Mouse (Mus musculus) intestine, embryonic 14.5 days (tissue): Measurements from ENCODE around the gene Palld. TPM values are rescaled to one million over a fixed set of nuclear protein-coding genes. Genes with fewer than 3 reads are reported as not detected.

Experiments used
- ATAC-seq: fragments of 200-750 bp; cut with Nextera tagmentation; replicated peaks from 2 replicates; pipeline ENCODE4 v1.8.0; 2017; ENCODE audit warnings: low read depth, moderate number of reproducible peaks, moderate TSS enrichment, moderate library complexity; ENCODE audit not compliant: low FRiP score, low TSS enrichment
- DNase-seq: peaks from one replicate; pipeline ENCODE4 v3.0.0-alpha.2; 2018; ENCODE audit warnings: low spot score
- H3K27ac ChIP-seq: fragments of 300-500 bp; sonication (generic); 2 replicates; pipeline ENCODE4 v1.5.1; 2014; ENCODE audit warnings: low read depth, mild to moderate bottlenecking, control low read depth
- H3K27me3 ChIP-seq: fragments of 300-500 bp; sonication (generic); replicated peaks from 2 replicates; pipeline ENCODE4 v1.6.1; 2014; ENCODE audit warnings: low read length, control low read depth; ENCODE audit not compliant: control insufficient read depth, insufficient read depth
- H3K36me3 ChIP-seq: fragments of 300-500 bp; sonication (generic); 2 replicates; pipeline ENCODE4 v1.6.1; 2014; ENCODE audit warnings: low read length, control low read depth; ENCODE audit not compliant: control insufficient read depth, insufficient read depth
- H3K4me1 ChIP-seq: fragments of 300-500 bp; sonication (generic); replicated peaks from 2 replicates; pipeline ENCODE4 v1.6.1; 2014; ENCODE audit warnings: low read length, control low read depth, mixed read lengths; ENCODE audit not compliant: control insufficient read depth, insufficient read depth
- H3K4me2 ChIP-seq: fragments of 300-500 bp; sonication (generic); 2 replicates; pipeline ENCODE4 v1.6.1; 2014; ENCODE audit warnings: low read length
- H3K4me3 ChIP-seq: fragments of 300-500 bp; sonication (generic); 2 replicates; pipeline ENCODE4 v1.5.1; 2014; ENCODE audit warnings: low read depth, low read length, control low read depth, mixed read lengths
- H3K9ac ChIP-seq: fragments of 300-500 bp; sonication (generic); 2 replicates; pipeline ENCODE4 v1.6.1; 2014; ENCODE audit warnings: mild to moderate bottlenecking, low read length
- H3K9me3 ChIP-seq: fragments of 300-500 bp; sonication (generic); 2 replicates; pipeline ENCODE4 v1.6.1; 2016; ENCODE audit warnings: low read length, control low read depth; ENCODE audit not compliant: control insufficient read depth
- WGBS: fragments of 180-500 bp; shearing (Covaris S2); extraction: QIAGEN DNeasy Blood & Tissue Kit; methylation state at CpG from one replicate; pipeline ENCODE4 v1.1.7; 2014; 5-methylcytosine and 5-hydroxymethylcytosine counted together
- polyA plus RNA-seq: library from polyadenylated mRNA; unstranded; fragments of >200 nt; fragmentation: Nextera tagmentation; extraction: Ambion mirVana; gene quantifications from 2 replicates; pipeline ENCODE4 v1.2.1, GENCODE M21; 2014

Palld gene
- polyA plus RNA-seq, 1 experiment from 2014 or later = 66.4 TPM

- no peaks in the 10 kb centered on the region for H3K9me3 ChIP-seq
- 9% methylated on average over 8 of the region's 8 CpGs for WGBS
- peaks cover 45% of the 10 kb centered on the region for H3K4me1 ChIP-seq
- no peaks in the 10 kb centered on the region; the same call in 1 of the 2 replicates for H3K36me3 ChIP-seq
- H3K27ac ChIP-seq = peak overlapping the region; percentile 93; the same call in 1 of the 2 replicates
- peak overlapping the region; percentile 73 for H3K4me3 ChIP-seq
- DNase-seq (peak; percentile 67), ATAC-seq (peak; percentile 26; the same call in 1 of the 2 replicates)
- H3K9ac ChIP-seq = peak overlapping the region; percentile 75; the same call in 1 of the 2 replicates
- H3K4me2 ChIP-seq = peak overlapping the region; percentile 74
- H3K27me3 ChIP-seq = no peaks in the 10 kb centered on the region
These were observed 311.0 kb downstream of the Palld start for GRCm38 (mm10) chr8:61591446-61591845.

GRCm38 (mm10) chr8:61590551-61591431 lies 311.7 kb downstream of the Palld start:
- peak overlapping the region; percentile 93 for H3K27ac ChIP-seq
- H3K4me2 ChIP-seq = peak overlapping the region; percentile 74
- DNase-seq (peak; percentile 94), ATAC-seq (peak; percentile 90)
- H3K4me3 ChIP-seq = peak overlapping the region; percentile 73
- WGBS = under 1% methylated on average over 35 of the region's 35 CpGs
- H3K36me3 ChIP-seq = no peaks in the 10 kb centered on the region; the same call in 1 of the 2 replicates
- H3K9ac ChIP-seq = peak overlapping the region; percentile 75
- H3K9me3 ChIP-seq = no peaks in the 10 kb centered on the region
- no peaks in the 10 kb centered on the region for H3K27me3 ChIP-seq
- peaks cover 45% of the 10 kb centered on the region for H3K4me1 ChIP-seq

GRCm38 (mm10) chr8:61589972-61590391 lies 312.5 kb downstream of the Palld start:
- WGBS = 5% methylated on average over 11 of the region's 11 CpGs
- H3K27ac ChIP-seq = peak overlapping the region; percentile 93

GRCm38 (mm10) chr8:61588336-61588735 lies 314.2 kb downstream of the Palld start:
- no peak for DNase-seq
- Histone ChIP-seq H3K27me3 (no peaks in the 10 kb centered on the region), H3K9ac (no peak overlapping the region), H3K4me2 (peak overlapping the region; percentile 74), H3K4me1 (peaks cover 40% of the 10 kb centered on the region), H3K4me3 (peak overlapping the region; percentile 73; the same call in 1 of the 2 replicates), H3K36me3 (peaks cover 12% of the 10 kb centered on the region; the same call in 1 of the 2 replicates), H3K27ac (no peak overlapping the region), H3K9me3 (no peaks in the 10 kb centered on the region)
- no peak for ATAC-seq
- WGBS = 74% methylated on average over 1 of the region's 1 CpGs

More at GRCm38 (mm10) chr8:61589972-61590391, 312.5 kb downstream of the Palld start:
- peak; percentile 64 for DNase-seq
- Histone ChIP-seq H3K4me1 (peaks cover 45% of the 10 kb centered on the region), H3K9me3 (no peaks in the 10 kb centered on the region), H3K9ac (peak overlapping the region; percentile 62), H3K36me3 (peaks cover 4% of the 10 kb centered on the region; the same call in 1 of the 2 replicates), H3K4me2 (peak overlapping the region; percentile 74), H3K27me3 (no peaks in the 10 kb centered on the region), H3K4me3 (peak overlapping the region; percentile 73)
- 0 out of 2 replicates have a peak, but pooled peaks have one; percentile 32 for ATAC-seq

- Histone ChIP-seq H3K4me3 (no peak overlapping the region), H3K27ac (no peak overlapping the region), H3K4me1 (peaks cover 36% of the 10 kb centered on the region), H3K9ac (no peak overlapping the region), H3K4me2 (peak overlapping the region; percentile 74), H3K9me3 (no peaks in the 10 kb centered on the region), H3K27me3 (no peaks in the 10 kb centered on the region), H3K36me3 (peaks cover 12% of the 10 kb centered on the region; the same call in 1 of the 2 replicates)
- DNase-seq (no peak), ATAC-seq (no peak)
- 73% methylated on average over 3 of the region's 3 CpGs for WGBS
These were observed 314.8 kb downstream of the Palld start for GRCm38 (mm10) chr8:61587731-61588130.

GRCm38 (mm10) chr8:61586529-61586928 lies 316.0 kb downstream of the Palld start:
- ATAC-seq (no peak), DNase-seq (no peak)
- Histone ChIP-seq H3K4me2 (no peak overlapping the region), H3K4me1 (peaks cover 26% of the 10 kb centered on the region), H3K27ac (no peak overlapping the region), H3K9ac (no peak overlapping the region), H3K36me3 (peaks cover 12% of the 10 kb centered on the region; the same call in 1 of the 2 replicates), H3K27me3 (no peaks in the 10 kb centered on the region), H3K9me3 (no peaks in the 10 kb centered on the region), H3K4me3 (no peak overlapping the region)
- 91% methylated on average over 3 of the region's 3 CpGs for WGBS

- no peak for ATAC-seq
- no peak overlapping the region for H3K27ac ChIP-seq
- WGBS = 79% methylated on average over 3 of the region's 3 CpGs
These were observed 316.7 kb downstream of the Palld start for GRCm38 (mm10) chr8:61585746-61586145.

GRCm38 (mm10) chr8:61584714-61585383 lies 317.6 kb downstream of the Palld start:
- H3K4me3 ChIP-seq = no peak overlapping the region
- ATAC-seq = no peak
- peaks cover 12% of the 10 kb centered on the region; the same call in 1 of the 2 replicates for H3K36me3 ChIP-seq
- H3K4me1 ChIP-seq = peaks cover 22% of the 10 kb centered on the region; the same call in 1 of the 2 replicates
- H3K9ac ChIP-seq = no peak overlapping the region
- no peak overlapping the region for H3K27ac ChIP-seq
- no peaks in the 10 kb centered on the region for H3K27me3 ChIP-seq
- 71% methylated on average over 5 of the region's 5 CpGs for WGBS
- no peak for DNase-seq
- H3K4me2 ChIP-seq = no peak overlapping the region
- H3K9me3 ChIP-seq = no peaks in the 10 kb centered on the region

More at GRCm38 (mm10) chr8:61585746-61586145, 316.7 kb downstream of the Palld start:
- no peak for DNase-seq
- no peaks in the 10 kb centered on the region for H3K9me3 ChIP-seq
- no peaks in the 10 kb centered on the region for H3K27me3 ChIP-seq
- no peak overlapping the region for H3K4me2 ChIP-seq
- peaks cover 22% of the 10 kb centered on the region; the same call in 1 of the 2 replicates for H3K4me1 ChIP-seq
- H3K9ac ChIP-seq = no peak overlapping the region
- H3K4me3 ChIP-seq = no peak overlapping the region
- H3K36me3 ChIP-seq = peaks cover 12% of the 10 kb centered on the region; the same call in 1 of the 2 replicates
